Mouse (Mus musculus): ENCODE data around the gene Pax2.

DNA sequence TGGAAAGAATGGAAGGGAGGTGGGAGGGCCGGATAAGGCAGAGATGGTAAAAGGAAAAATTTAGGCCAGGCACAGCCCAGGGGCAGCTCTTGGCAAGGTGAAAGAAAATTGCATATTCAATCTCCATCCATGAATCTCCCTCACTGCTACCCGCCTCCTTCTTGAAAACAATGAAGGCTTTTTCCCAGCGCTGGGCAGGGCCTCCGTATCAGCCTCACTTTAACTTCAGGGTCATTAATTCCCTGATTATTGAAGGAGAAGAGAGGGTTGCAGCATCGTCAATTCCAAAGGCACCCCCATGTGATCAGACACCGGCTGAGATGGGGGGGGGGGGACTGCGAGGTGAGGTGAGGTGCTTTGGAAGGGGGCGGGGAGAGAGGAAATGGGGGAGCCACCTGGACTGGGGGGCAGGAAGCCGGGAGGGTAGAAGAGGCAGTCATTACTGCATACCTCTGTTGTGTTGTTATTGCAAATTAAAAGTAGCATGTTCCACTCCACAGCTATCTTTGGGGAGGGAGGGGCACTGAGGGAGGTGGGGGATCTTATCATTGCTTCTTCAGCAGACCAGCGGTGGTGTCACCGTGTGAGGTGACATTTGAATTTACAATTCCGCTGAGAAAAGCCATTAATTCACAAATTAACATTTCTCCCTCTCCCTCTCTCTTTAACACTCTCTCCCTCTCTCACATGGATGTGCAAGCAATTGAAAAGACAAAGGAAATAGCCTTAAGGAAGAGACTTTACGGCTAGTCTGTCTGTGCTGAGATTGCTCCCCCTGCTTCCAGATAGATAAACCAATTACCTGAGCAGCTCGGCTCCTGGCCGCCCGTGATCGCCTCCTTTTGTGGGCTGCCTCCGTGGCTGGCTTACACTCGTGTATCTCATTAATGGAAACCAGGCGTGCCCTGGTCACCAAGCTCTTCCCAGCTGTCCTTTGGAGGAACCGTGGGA is 41.5 kb downstream of the Pax2 start:
- TF ChIP-seq CTCF (IDR thresholded peaks at IDR 0.05) (no peak), EP300 (IDR thresholded peaks at IDR 0.05; ENCODE audit: insufficient read depth, low read depth, low read length) (no peak)

All from heart, adult 2 months (tissue).